Mouse (Mus musculus): ENCODE measurements at regions not wholly inside any gene's neighbourhood (a gene's known extent, or its start where the extent isn't known, plus 50 kb on each side); places are given as distances from the start of the nearest gene placed in this dataset.

- no peak overlapping the region for H3K9ac ChIP-seq (replicated peaks)
- no peak overlapping the region for H3K27ac ChIP-seq (replicated peaks)
- no peaks in the 10 kb centered on the region for H3K36me3 ChIP-seq
- ATAC-seq (ENCODE audit: low FRiP score), result no peak
- no peaks in the 10 kb centered on the region for H3K27me3 ChIP-seq (replicated peaks)
- WGBS, result 34% methylated on average over 12 of the region's 12 CpGs
- no peak overlapping the region for H3K4me3 ChIP-seq (replicated peaks)
- H3K4me1 ChIP-seq, result peaks cover 3% of the 10 kb centered on the region; the same call in 1 of the 2 replicates
- H3K4me2 ChIP-seq, result no peak overlapping the region
- H3K9me3 ChIP-seq (replicated peaks), result no peaks in the 10 kb centered on the region
These were observed 252.7 kb upstream of the Dnajc24 start for GRCm38 (mm10) chr2:106256012-106256411.

GRCm38 (mm10) chr2:106234358-106234757 lies 231.0 kb upstream of the Dnajc24 start:
- 75% methylated on average over 4 of the region's 4 CpGs for WGBS
- H3K27ac ChIP-seq (replicated peaks), result no peak overlapping the region
- H3K4me2 ChIP-seq, result no peak overlapping the region
- H3K36me3 ChIP-seq, result no peaks in the 10 kb centered on the region
- no peaks in the 10 kb centered on the region for H3K9me3 ChIP-seq (replicated peaks)
- no peaks in the 10 kb centered on the region for H3K27me3 ChIP-seq (replicated peaks)
- no peaks in the 10 kb centered on the region for H3K4me1 ChIP-seq
- ATAC-seq (ENCODE audit: low FRiP score), result no peak
- H3K9ac ChIP-seq (replicated peaks), result no peak overlapping the region
- no peak overlapping the region for H3K4me3 ChIP-seq (replicated peaks)

GRCm38 (mm10) chr2:106231136-106231535 lies 227.8 kb upstream of the Dnajc24 start:
- Histone ChIP-seq H3K4me2 (no peak overlapping the region), H3K36me3 (no peaks in the 10 kb centered on the region), H3K4me1 (no peaks in the 10 kb centered on the region), H3K27ac (replicated peaks) (no peak overlapping the region), H3K4me3 (replicated peaks) (no peak overlapping the region), H3K9me3 (replicated peaks) (no peaks in the 10 kb centered on the region), H3K27me3 (replicated peaks) (no peaks in the 10 kb centered on the region), H3K9ac (replicated peaks) (no peak overlapping the region)
- WGBS, result 77% methylated on average over 5 of the region's 5 CpGs
- ATAC-seq (ENCODE audit: low FRiP score), result no peak

- no peaks in the 10 kb centered on the region for H3K9me3 ChIP-seq (replicated peaks)
- H3K4me3 ChIP-seq (replicated peaks), result no peak overlapping the region
- WGBS, result 83% methylated on average over 3 of the region's 3 CpGs
- H3K9ac ChIP-seq (replicated peaks), result no peak overlapping the region
- no peaks in the 10 kb centered on the region for H3K4me1 ChIP-seq
- no peaks in the 10 kb centered on the region for H3K36me3 ChIP-seq
- H3K27me3 ChIP-seq (replicated peaks), result no peaks in the 10 kb centered on the region
- no peak overlapping the region for H3K27ac ChIP-seq (replicated peaks)
- no peak overlapping the region for H3K4me2 ChIP-seq
- ATAC-seq (ENCODE audit: low FRiP score), result no peak
These were observed 226.7 kb upstream of the Dnajc24 start for GRCm38 (mm10) chr2:106230021-106230420.

GRCm38 (mm10) chr2:106228249-106228648 lies 224.9 kb upstream of the Dnajc24 start:
- Histone ChIP-seq H3K27ac (replicated peaks) (no peak overlapping the region), H3K36me3 (no peaks in the 10 kb centered on the region), H3K4me3 (replicated peaks) (no peak overlapping the region), H3K4me1 (no peaks in the 10 kb centered on the region), H3K27me3 (replicated peaks) (no peaks in the 10 kb centered on the region), H3K9ac (replicated peaks) (no peak overlapping the region), H3K4me2 (no peak overlapping the region), H3K9me3 (replicated peaks) (no peaks in the 10 kb centered on the region)
- WGBS, result 64% methylated on average over 1 of the region's 1 CpGs
- no peak for ATAC-seq (ENCODE audit: low FRiP score)

- 0 out of 2 replicates have a peak, but pooled peaks cover 5% of the 10 kb centered on the region for H3K27me3 ChIP-seq (replicated peaks)
- H3K4me3 ChIP-seq (replicated peaks), result no peak overlapping the region
- 79% methylated on average over 3 of the region's 3 CpGs for WGBS
- H3K4me2 ChIP-seq, result no peak overlapping the region
- ATAC-seq (ENCODE audit: low FRiP score), result no peak
- H3K9me3 ChIP-seq (replicated peaks), result no peaks in the 10 kb centered on the region
- no peaks in the 10 kb centered on the region for H3K36me3 ChIP-seq
- no peak overlapping the region for H3K9ac ChIP-seq (replicated peaks)
- H3K4me1 ChIP-seq, result no peaks in the 10 kb centered on the region
- no peak overlapping the region for H3K27ac ChIP-seq (replicated peaks)
These were observed 212.8 kb upstream of the Dnajc24 start for GRCm38 (mm10) chr2:106216169-106216568.

GRCm38 (mm10) chr2:106213740-106214139 lies 210.4 kb upstream of the Dnajc24 start:
- no peaks in the 10 kb centered on the region for H3K4me1 ChIP-seq
- no peak overlapping the region for H3K4me3 ChIP-seq (replicated peaks)
- WGBS, result 28% methylated on average over 4 of the region's 4 CpGs
- H3K9ac ChIP-seq (replicated peaks), result no peak overlapping the region
- H3K4me2 ChIP-seq, result no peak overlapping the region
- H3K27me3 ChIP-seq (replicated peaks), result 0 out of 2 replicates have a peak, but pooled peaks cover 5% of the 10 kb centered on the region
- no peaks in the 10 kb centered on the region for H3K36me3 ChIP-seq
- H3K27ac ChIP-seq (replicated peaks), result no peak overlapping the region
- ATAC-seq (ENCODE audit: low FRiP score), result no peak
- H3K9me3 ChIP-seq (replicated peaks), result no peaks in the 10 kb centered on the region

GRCm38 (mm10) chr2:106210773-106211172 lies 207.4 kb upstream of the Dnajc24 start:
- Histone ChIP-seq H3K4me2 (no peak overlapping the region), H3K9me3 (replicated peaks) (no peaks in the 10 kb centered on the region), H3K27ac (replicated peaks) (no peak overlapping the region), H3K4me3 (replicated peaks) (no peak overlapping the region), H3K4me1 (no peaks in the 10 kb centered on the region), H3K9ac (replicated peaks) (no peak overlapping the region), H3K27me3 (replicated peaks) (0 out of 2 replicates have a peak, but pooled peaks cover 5% of the 10 kb centered on the region), H3K36me3 (no peaks in the 10 kb centered on the region)
- WGBS, result 87% methylated on average over 1 of the region's 1 CpGs
- no peak for ATAC-seq (ENCODE audit: low FRiP score)

GRCm38 (mm10) chr2:106208767-106209250 lies 205.5 kb upstream of the Dnajc24 start:
- Histone ChIP-seq H3K4me2 (no peak overlapping the region), H3K9ac (replicated peaks) (no peak overlapping the region), H3K4me1 (no peaks in the 10 kb centered on the region), H3K27me3 (replicated peaks) (no peaks in the 10 kb centered on the region), H3K36me3 (no peaks in the 10 kb centered on the region), H3K9me3 (replicated peaks) (no peaks in the 10 kb centered on the region), H3K4me3 (replicated peaks) (no peak overlapping the region), H3K27ac (replicated peaks) (no peak overlapping the region)
- ATAC-seq (ENCODE audit: low FRiP score), result no peak
- 72% methylated on average over 4 of the region's 4 CpGs for WGBS

- no peak for ATAC-seq (ENCODE audit: low FRiP score)
- H3K4me2 ChIP-seq, result no peak overlapping the region
- H3K27ac ChIP-seq (replicated peaks), result no peak overlapping the region
- H3K4me1 ChIP-seq, result peaks cover 4% of the 10 kb centered on the region; the same call in 1 of the 2 replicates
- no peaks in the 10 kb centered on the region for H3K36me3 ChIP-seq
- H3K4me3 ChIP-seq (replicated peaks), result no peak overlapping the region
- 0 out of 2 replicates have a peak, but pooled peaks cover 3% of the 10 kb centered on the region for H3K27me3 ChIP-seq (replicated peaks)
- WGBS, result 96% methylated on average over 2 of the region's 2 CpGs
- no peak overlapping the region for H3K9ac ChIP-seq (replicated peaks)
- H3K9me3 ChIP-seq (replicated peaks), result no peaks in the 10 kb centered on the region
These were observed 196.8 kb upstream of the Dnajc24 start for GRCm38 (mm10) chr2:106200130-106200529.

- 6% methylated on average over 7 of the region's 7 CpGs for WGBS
- H3K36me3 ChIP-seq, result no peaks in the 10 kb centered on the region
- no peak overlapping the region for H3K27ac ChIP-seq (replicated peaks)
- ATAC-seq (ENCODE audit: low FRiP score), result peak; percentile 32; the same call in 1 of the 2 replicates
- no peaks in the 10 kb centered on the region for H3K9me3 ChIP-seq (replicated peaks)
- no peak overlapping the region for H3K4me3 ChIP-seq (replicated peaks)
- H3K9ac ChIP-seq (replicated peaks), result no peak overlapping the region
- peaks cover 18% of the 10 kb centered on the region for H3K4me1 ChIP-seq
- 0 out of 2 replicates have a peak, but pooled peaks cover 3% of the 10 kb centered on the region for H3K27me3 ChIP-seq (replicated peaks)
- H3K4me2 ChIP-seq, result peak overlapping the region; percentile 71
These were observed 191.8 kb upstream of the Dnajc24 start for GRCm38 (mm10) chr2:106195170-106195569.

GRCm38 (mm10) chr2:106194369-106195023 lies 191.1 kb upstream of the Dnajc24 start:
- ATAC-seq (ENCODE audit: low FRiP score), result peak; percentile 84
- WGBS, result 9% methylated on average over 14 of the region's 14 CpGs

More at GRCm38 (mm10) chr2:106194369-106195023, 191.1 kb upstream of the Dnajc24 start:
- peak overlapping the region; percentile 34 for H3K9ac ChIP-seq (replicated peaks)
- peaks cover 18% of the 10 kb centered on the region for H3K4me1 ChIP-seq
- no peak overlapping the region for H3K27ac ChIP-seq (replicated peaks)
- H3K4me2 ChIP-seq, result peak overlapping the region; percentile 71
- H3K9me3 ChIP-seq (replicated peaks), result no peaks in the 10 kb centered on the region
- 0 out of 2 replicates have a peak, but pooled peaks cover 6% of the 10 kb centered on the region for H3K27me3 ChIP-seq (replicated peaks)
- H3K4me3 ChIP-seq (replicated peaks), result peak overlapping the region; percentile 37
- no peaks in the 10 kb centered on the region for H3K36me3 ChIP-seq
